Mouse (Mus musculus) granulocyte monocyte progenitor cell, adult 5-6 weeks (primary cell): Measurements from ENCODE around the gene Bglap2. TPM values are rescaled to one million over a fixed set of nuclear protein-coding genes. Genes with fewer than 3 reads are reported as not detected.
A peak's percentile ranks its signal among the peaks of the same experiment; 100 is the strongest.

ENCODE experiments used
- ATAC-seq: replicated peaks from 2 replicates; pipeline ENCODE4 v1.8.0; 2016; ENCODE audit warnings: mild to moderate bottlenecking, moderate TSS enrichment, inconsistent platforms; ENCODE audit not compliant: poor library complexity, severe bottlenecking
- total RNA-seq, 2 experiments: library from RNA; stranded (forward) in 1 of 2; stranded (reverse) in 1 of 2; fragments of 200-712, 200-1000 nt in 1 of 2; fragments of >200 nt in 1 of 2; fragmentation: Nextera tagmentation in 1 of 2; gene quantifications; 2 replicates each; pipeline ENCODE4 v1.2.3; 2014 to 2017

Gene Bglap2
- total RNA-seq, 2 experiments from 2014 or later: not detected

DNA sequence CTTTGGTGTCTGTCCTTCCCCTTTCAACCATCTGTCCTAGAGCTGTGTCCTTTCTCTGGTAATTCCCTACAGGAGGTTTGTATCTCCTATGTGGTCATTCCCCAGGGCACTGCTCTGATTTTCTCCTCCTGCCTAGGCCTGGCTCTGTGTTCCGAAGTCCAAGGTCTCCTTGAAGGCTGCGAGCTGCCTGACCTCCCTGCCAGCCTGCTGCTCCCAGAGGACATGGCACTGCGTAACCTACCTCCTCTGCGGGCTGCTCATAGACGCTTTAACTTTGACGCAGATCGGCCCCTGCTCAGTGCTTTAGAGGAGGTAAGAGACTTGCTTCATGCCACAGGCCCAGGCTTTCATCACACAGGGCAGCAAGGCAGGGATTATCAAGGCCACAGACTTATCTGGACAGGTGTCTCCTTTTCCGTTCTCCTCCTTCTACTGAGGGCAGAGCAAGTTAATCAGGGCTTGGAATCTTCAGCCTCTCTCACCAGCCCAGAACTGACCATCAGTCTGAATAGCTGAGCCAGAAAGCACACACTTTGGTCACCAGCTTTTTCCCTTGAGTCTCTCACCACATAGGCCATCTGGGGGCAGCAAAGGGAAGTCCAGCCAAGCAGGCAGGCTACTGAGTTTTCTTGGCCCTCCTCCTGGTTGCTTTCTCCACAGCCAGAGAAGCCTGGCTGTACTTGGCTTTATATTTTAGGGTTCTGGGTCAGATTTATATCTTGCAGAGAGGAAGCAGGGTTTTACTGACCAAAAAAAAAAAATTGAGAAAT lies 23.9 kb downstream of the Bglap2 start:
- no peak for ATAC-seq

DNA sequence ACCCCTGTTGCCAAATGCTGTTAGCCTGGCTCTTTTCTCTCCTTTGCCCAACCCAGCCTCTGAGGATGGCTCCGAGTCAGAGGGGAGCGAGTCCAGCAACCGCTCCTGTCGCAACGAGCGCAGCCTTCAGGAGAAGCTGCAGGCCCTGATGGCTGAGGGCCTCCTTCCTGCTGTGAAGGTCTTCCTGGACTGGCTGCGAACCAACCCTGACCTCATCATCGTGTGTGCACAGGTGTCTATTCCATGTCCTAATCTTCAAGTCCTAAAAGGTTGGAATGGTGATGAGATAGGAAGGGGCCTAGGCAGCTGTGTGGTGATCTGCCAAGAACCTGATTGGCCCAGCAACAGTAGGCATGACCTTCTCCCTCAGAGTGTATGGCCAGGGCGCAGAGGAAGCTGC lies 25.6 kb downstream of the Bglap2 start:
- no peak for ATAC-seq

DNA sequence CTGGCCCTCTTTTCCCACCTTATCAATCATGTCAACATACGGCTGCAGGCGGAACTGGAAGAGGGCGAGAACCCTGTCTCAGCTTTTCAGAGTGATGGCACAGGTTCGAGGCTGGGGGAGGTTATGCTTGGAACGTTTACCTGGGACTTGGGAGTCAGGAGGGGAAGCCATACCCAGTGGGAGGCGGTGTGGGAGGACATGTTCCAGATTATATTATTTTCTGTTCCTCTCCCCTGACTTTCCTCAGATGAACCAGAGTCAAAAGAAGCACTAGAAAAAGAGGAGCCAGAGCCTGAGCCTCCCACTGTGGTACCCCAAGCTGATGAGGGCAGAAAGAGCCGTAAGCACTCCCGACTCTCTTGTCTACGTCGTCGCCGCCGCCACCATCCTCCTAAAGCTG lies 27.8 kb downstream of the Bglap2 start:
- no peak for ATAC-seq

DNA sequence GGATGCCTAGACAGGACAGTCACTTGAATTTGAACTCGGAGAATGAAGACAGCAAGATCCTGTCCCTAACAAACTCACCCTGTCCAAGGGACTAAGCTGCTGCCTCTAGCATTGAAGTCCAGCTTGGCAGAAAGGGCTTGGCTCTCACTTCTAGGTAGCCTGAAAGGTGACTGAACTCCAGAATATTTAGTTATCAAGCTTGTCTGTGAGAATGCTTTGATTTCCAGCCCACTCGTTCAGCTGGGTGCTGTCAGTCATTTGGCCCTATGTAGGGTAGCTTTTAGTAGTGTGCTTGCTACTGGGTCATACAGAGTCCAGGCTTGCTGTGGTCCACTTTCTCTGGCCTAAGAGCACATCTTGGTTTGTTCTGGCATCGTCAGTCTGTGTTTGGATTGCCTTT lies 39.5 kb downstream of the Bglap2 start:
- no peak for ATAC-seq

DNA sequence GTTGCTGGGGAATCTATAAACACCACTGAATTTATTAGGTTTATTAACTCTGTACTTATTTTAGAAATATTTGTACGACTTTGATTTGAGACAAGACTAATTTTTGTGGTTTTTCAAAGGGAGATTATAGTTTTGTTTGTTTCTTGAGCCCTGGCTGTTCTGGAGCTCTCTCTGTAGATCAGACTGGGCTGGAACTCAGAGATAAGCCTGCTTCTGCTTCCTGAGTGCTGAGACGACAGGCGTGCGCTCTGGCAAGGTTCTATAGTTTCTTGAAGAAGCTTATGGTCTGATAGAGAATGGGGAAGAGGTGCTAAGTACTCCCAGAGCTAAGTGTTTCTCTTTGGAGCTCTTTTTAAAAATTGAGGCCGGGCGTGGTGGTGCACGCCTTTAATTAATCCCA lies 40.2 kb downstream of the Bglap2 start:
- no peak for ATAC-seq

DNA sequence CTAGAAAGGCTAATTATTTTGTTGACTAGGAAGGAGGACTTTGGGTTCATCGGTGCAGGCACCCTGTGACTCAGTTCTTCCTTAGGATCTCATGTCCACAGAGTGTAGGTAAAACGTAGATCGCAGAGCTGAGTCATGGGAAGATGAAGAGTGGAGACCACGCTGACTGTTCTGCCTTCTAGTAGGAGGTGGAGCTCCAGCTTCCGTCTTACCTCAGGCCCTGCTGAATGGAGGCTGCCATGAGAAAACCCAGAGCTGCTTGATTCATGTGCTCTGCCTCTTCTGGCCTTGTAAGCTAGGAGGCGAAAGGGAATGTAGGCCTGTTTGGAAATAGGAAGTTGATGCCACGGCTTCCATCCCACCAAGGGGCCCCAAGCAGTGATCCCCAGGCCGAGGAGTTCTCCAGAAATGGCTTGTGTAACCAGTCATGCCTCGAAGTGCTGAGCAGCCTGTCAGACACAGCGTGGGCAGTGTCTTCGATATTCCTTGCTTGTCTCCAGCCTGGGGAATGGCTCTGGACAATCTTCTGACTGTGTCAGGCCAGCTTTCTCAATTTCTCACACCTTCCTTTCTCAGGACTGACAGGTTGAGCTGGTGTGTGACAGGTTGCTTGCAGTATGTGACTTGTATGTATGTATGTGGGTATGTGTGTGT lies 41.0 kb downstream of the Bglap2 start:
- ATAC-seq: peak; percentile 58

DNA sequence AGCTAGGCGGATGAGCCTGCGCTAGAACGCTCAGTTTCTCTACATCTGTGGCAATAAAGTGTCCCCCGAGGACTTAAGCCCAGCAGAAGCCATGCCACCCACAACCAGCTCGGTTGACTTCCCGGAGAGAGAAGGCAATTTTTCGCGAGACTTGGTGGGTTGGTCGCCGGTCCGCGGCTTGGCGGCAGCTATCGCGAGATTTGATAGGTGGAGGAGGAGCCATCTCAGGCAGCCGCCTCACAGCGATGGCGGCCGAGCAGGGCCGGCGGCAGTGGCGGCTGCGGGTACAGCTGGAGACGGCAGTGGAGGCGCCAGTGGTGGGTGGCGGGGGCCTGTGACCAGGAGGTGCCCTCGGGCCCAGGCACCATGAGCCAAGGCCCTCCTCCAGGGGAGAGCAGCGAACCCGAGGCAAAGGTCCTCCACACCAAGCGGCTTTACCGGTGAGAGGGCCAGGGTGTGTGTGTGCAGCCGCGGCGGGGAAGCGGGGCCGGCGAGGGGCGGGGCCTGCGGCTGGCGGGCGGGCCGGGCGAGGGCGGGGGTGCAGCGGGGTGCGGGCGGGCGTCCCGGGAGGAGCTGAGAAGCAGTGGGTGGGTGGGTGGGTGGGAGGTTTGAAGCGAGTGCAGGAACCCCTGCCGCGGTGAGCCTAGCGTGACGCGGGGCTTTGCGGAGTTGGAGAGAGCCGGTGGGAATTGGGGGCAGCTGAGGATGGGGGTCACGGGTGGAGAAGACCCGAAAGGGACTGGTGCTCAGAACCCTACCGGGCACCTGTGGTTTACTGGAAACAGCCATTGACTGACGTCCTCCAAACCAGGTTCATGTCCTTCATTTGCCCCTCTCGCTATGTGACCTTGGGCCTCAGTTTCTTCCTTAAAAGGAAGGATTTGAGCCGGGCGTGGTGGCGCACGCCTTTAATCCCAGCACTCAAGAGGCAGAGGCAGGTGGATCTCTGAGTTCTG lies 42.2 kb downstream of the Bglap2 start, which contains the start of the genes Tmem79 and Smg5:
Gene Tmem79, minus strand, starts transcription at position 91 of the 956 bp plus-strand sequence.
Gene Smg5, plus strand, starts transcription at position 203 of the 956 bp plus-strand sequence.
- peak; percentile 73 for ATAC-seq

DNA sequence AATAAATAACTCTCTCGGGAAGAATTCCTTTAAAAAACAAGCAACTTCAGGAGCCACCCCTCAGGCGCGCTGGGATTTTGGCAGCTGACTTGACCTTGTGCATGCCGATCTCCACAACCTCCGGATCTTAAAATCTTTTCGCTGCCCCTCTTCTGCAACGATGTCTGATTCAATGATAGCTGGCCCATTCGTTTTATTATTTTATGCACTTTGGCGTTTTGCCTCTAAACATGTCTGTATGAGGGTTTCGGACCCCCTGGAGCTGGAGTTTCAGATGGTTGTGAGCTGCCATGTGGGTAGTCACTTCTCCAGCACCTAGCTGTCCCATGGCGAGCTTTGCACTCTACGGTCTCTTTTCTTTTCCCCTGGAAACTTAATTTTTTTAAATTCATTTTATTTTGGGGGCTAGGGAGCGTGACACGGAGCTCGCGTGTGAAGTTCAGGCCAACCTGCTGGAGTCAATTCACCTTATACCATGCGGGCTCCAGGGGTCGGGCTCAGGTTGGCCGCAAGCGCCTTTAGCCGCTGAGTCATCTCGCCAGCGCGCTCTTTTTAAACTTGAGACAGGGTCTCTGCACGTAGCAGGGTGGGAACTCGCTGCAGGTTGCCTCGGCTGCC lies 43.0 kb downstream of the Bglap2 start:
- peak; percentile 20; the same call in 1 of the 2 replicates for ATAC-seq

DNA sequence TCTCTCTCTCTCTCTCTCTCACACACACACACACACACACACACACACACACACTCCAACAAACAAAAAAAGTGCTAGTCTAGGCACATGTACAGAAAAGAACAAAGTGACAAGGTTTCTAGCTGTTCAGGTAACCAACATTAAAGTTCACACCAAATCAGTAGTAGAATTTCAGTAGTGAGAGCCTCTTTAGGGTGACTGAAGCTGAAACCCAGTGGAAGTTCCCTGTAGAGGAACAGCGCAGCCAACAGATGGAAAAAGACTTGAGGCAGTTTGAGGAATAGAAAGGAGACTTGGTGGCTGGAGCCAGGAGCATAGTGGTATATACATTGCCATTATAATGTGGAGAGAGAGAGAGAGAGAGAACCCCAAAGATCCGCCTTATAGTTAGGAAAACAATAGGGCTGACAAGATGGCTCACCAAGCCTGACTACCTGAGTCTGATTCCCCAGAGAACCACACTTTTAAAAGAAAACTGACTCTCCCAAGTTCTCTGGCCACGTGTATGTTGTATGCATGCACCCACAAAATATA lies 43.5 kb downstream of the Bglap2 start:
- ATAC-seq: 0 out of 2 replicates have a peak, but pooled peaks have one; percentile 10

DNA sequence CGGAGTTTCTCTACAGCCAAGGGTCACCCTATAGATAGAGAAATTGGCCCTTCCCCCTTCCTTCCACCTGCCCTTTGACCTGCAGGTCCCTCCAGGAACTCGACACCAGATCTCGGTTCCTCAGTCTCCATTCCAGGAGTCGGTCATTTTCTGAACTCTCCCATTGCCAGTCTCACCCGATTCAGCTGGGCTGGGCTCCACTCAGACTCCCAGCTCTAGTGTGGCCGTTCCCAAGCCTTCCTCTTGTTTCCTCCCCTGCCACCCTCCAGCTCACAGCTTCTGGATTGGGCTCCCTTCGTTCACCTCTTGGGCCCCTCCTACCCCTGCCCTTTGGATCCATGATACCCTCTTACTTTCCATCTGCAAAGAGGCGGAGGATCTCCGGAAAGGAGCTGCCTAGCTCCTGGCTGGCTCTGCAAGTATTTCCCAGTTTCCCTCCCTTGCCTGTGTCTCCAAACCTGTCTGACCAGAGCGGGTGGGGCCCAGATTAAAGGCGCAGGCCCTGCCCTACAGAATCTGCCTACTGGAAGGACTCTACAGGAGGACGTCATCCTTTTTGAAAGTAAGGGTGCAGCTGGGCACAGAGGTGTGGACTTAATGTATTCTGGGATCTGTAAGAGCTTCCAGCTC lies 44.4 kb downstream of the Bglap2 start:
- ATAC-seq: no peak

DNA sequence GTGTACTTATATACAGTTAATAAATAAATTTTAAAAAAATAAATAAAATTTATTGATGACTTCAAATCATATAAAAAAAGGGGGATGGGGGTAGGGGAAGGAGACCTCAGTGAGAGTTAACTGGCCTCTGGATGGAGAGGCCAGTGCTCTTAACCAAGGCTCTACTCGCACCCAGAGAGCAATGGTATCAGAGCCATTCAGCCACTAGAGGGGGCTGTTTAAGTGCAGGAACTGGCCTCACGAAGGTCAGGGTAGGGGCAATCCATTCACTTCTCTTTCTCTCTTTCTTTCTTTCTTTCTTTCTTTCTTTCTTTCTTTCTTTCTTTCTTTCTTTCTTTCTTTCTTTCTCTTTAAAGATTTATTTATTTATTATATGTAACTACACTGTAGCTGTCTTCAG lies 47.2 kb downstream of the Bglap2 start:
- 0 out of 2 replicates have a peak, but pooled peaks have one; percentile 36 for ATAC-seq

DNA sequence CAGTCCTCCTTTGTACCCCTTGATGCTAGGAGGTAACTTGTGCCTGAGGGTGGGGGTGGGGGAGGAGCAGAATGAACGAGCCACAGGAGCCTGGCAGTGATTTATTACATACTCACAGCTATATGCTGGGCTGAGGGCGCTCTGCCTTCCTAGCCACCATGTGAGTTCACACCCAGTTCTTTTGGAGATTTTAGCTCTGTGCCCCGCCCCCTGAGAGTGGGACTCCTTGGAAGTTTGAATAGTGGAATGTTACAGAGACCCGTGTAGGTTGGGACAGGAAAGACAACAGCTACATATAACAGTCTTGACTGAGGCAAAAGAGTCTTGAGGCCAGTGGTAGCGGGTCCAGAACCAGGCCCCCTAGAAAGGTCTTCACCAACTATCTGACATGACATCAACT lies 49.5 kb downstream of the Bglap2 start:
- ATAC-seq: no peak

Other genes with a start within 250 kb of the Bglap2 start
- gene Mef2d, start 236.3 kb downstream of the Bglap2 start, total RNA-seq (2014; fragmentation: Nextera tagmentation): 119 and 132 TPM in 2 replicates
- gene Mef2d, start 236.3 kb downstream of the Bglap2 start, total RNA-seq (2017): 42.4 and 52.4 TPM in 2 replicates
- gene Rhbg, start 124.0 kb downstream of the Bglap2 start, total RNA-seq (2014; fragmentation: Nextera tagmentation): not detected in 2 replicates
- not detected in 2 replicates for gene Rhbg, start 124.0 kb downstream of the Bglap2 start, total RNA-seq (2017)
- gene Gm38392, start 91.5 kb downstream of the Bglap2 start, total RNA-seq (2014; fragmentation: Nextera tagmentation): not detected in 2 replicates
- not detected in 2 replicates for gene Gm38392, start 91.5 kb downstream of the Bglap2 start, total RNA-seq (2017)
- 13.8 and 19.0 TPM in 2 replicates for gene Tsacc, start 81.7 kb downstream of the Bglap2 start, total RNA-seq (2014; fragmentation: Nextera tagmentation)
- gene Tsacc, start 81.7 kb downstream of the Bglap2 start, total RNA-seq (2017): 7.5 and 10.0 TPM in 2 replicates
- gene Cct3, start 81.6 kb downstream of the Bglap2 start, total RNA-seq (2014; fragmentation: Nextera tagmentation): 499 and 506 TPM in 2 replicates
- 381 TPM in 2 replicates for gene Cct3, start 81.6 kb downstream of the Bglap2 start, total RNA-seq (2017)
- gene Glmp, start 53.7 kb downstream of the Bglap2 start, total RNA-seq (2014; fragmentation: Nextera tagmentation): 123 and 165 TPM in 2 replicates
- 26.7 and 29.3 TPM in 2 replicates for gene Glmp, start 53.7 kb downstream of the Bglap2 start, total RNA-seq (2017)
- gene Tmem79, start 42.6 kb downstream of the Bglap2 start, total RNA-seq (2014; fragmentation: Nextera tagmentation): 0.56 and 2.0 TPM in 2 replicates
- 0.78 and 1.8 TPM in 2 replicates for gene Tmem79, start 42.6 kb downstream of the Bglap2 start, total RNA-seq (2017)
- gene Smg5, start 42.4 kb downstream of the Bglap2 start, total RNA-seq (2014; fragmentation: Nextera tagmentation): 50.8 and 53.1 TPM in 2 replicates
- gene Smg5, start 42.4 kb downstream of the Bglap2 start, total RNA-seq (2017): 64.1 and 79.0 TPM in 2 replicates
- not detected in 2 replicates for gene Paqr6, start 14.1 kb downstream of the Bglap2 start, total RNA-seq (2014; fragmentation: Nextera tagmentation)
- not detected in 2 replicates for gene Paqr6, start 14.1 kb downstream of the Bglap2 start, total RNA-seq (2017)
- not detected in 2 replicates for gene Bglap3, start 6.0 kb downstream of the Bglap2 start, total RNA-seq (2014; fragmentation: Nextera tagmentation)
- not detected in 2 replicates for gene Bglap3, start 6.0 kb downstream of the Bglap2 start, total RNA-seq (2017)
- gene Bglap, start 5.8 kb upstream of the Bglap2 start, total RNA-seq (2014; fragmentation: Nextera tagmentation): not detected in 2 replicates
- not detected in 2 replicates for gene Bglap, start 5.8 kb upstream of the Bglap2 start, total RNA-seq (2017)
- gene Pmf1, start 31.6 kb upstream of the Bglap2 start, total RNA-seq (2014; fragmentation: Nextera tagmentation): 115 and 122 TPM in 2 replicates
- gene Pmf1, start 31.6 kb upstream of the Bglap2 start, total RNA-seq (2017): 128 and 141 TPM in 2 replicates
- gene Slc25a44, start 46.4 kb upstream of the Bglap2 start, total RNA-seq (2014; fragmentation: Nextera tagmentation): 13.1 and 13.5 TPM in 2 replicates
- gene Slc25a44, start 46.4 kb upstream of the Bglap2 start, total RNA-seq (2017): 11.6 and 13.8 TPM in 2 replicates
- gene Sema4a, start 82.5 kb upstream of the Bglap2 start, total RNA-seq (2014; fragmentation: Nextera tagmentation): 24.0 and 38.5 TPM in 2 replicates
- 25.1 and 35.7 TPM in 2 replicates for gene Sema4a, start 82.5 kb upstream of the Bglap2 start, total RNA-seq (2017)
- gene Lmna, start 131.3 kb upstream of the Bglap2 start, total RNA-seq (2014; fragmentation: Nextera tagmentation): not detected in 2 replicates
- gene Lmna, start 131.3 kb upstream of the Bglap2 start, total RNA-seq (2017): 0.41 and 1.6 TPM in 2 replicates
- 3.8 and 5.1 TPM in 2 replicates for gene Mex3a, start 153.7 kb upstream of the Bglap2 start, total RNA-seq (2014; fragmentation: Nextera tagmentation)
- 1.7 and 2.5 TPM in 2 replicates for gene Mex3a, start 153.7 kb upstream of the Bglap2 start, total RNA-seq (2017)
- gene Rab25, start 169.6 kb upstream of the Bglap2 start, total RNA-seq (2014; fragmentation: Nextera tagmentation): 1.0 and 1.2 TPM in 2 replicates
- not detected in 2 replicates for gene Rab25, start 169.6 kb upstream of the Bglap2 start, total RNA-seq (2017)
- 60.7 and 74.3 TPM in 2 replicates for gene Lamtor2, start 174.4 kb upstream of the Bglap2 start, total RNA-seq (2014; fragmentation: Nextera tagmentation)
- 102 and 122 TPM in 2 replicates for gene Lamtor2, start 174.4 kb upstream of the Bglap2 start, total RNA-seq (2017)
- 64.7 and 67.9 TPM in 2 replicates for gene Ubqln4, start 175.1 kb upstream of the Bglap2 start, total RNA-seq (2014; fragmentation: Nextera tagmentation)
- 37.9 and 39.6 TPM in 2 replicates for gene Ubqln4, start 175.1 kb upstream of the Bglap2 start, total RNA-seq (2017)
- gene Ssr2, start 197.2 kb upstream of the Bglap2 start, total RNA-seq (2014; fragmentation: Nextera tagmentation): 401 and 434 TPM in 2 replicates
- gene Ssr2, start 197.2 kb upstream of the Bglap2 start, total RNA-seq (2017): 225 and 243 TPM in 2 replicates
- 125 and 137 TPM in 2 replicates for gene Arhgef2, start 227.3 kb upstream of the Bglap2 start, total RNA-seq (2014; fragmentation: Nextera tagmentation)
- gene Arhgef2, start 227.3 kb upstream of the Bglap2 start, total RNA-seq (2017): 59.1 and 73.5 TPM in 2 replicates